Mouse (Mus musculus): ENCODE results near the gene Sgcb.
A peak's percentile ranks its signal among the peaks of the same experiment; 100 is the strongest.

DNA sequence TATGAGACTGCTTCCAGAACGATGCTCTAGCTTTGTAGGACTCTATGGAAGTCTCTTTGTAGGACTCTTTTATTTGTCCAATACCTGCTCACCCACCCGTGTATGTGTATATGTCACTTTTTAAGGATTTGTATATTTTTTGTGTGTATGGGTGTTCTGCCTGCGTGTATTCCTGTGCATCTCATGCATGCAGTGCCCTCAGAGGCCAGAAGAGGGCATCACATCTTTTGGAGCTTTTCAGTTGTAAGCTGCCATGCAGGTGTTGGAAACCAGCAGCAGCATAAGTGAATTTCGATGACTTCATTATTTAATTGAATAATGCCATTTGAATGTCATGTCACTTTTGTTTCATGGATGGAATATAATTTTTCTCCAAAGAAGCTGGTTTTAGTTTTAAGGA, 5.5 kb downstream of the Sgcb start:
- TF ChIP-seq POLR2A (IDR thresholded peaks at IDR 0.05; ENCODE audit: borderline replicate concordance, extremely low read depth, low read depth, low read length), result no peak
- peak; percentile 45 for TF ChIP-seq CTCF (IDR thresholded peaks at IDR 0.05; ENCODE audit: insufficient read depth, low read length)

Data from lung, adult 2 months (tissue).